Mouse (Mus musculus): ENCODE measurements around the gene Ankrd36.

DNA sequence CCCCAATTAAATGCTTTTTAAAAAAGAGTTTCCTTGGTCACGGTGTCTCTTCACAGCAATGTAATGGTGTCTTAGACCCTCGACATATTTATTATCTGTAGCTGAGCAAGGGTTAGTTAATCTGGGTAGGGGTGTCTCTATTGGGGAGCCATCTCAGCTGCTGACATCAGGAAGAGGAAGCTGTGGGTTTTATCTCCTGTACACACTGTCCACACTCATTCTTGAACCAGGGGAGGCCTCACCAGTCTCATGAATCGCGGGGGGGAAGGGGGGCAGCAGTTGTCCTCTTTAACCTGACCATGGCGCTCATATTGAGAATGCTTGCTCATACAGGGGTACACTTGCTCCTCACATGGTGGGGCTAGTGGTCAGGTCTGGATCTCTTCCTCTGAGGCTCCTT, 1.4 kb upstream of the Ankrd36 start:
- no peak for TF ChIP-seq EP300 (optimal IDR thresholded peaks at IDR 0.05)
- TF ChIP-seq CTCF (IDR thresholded peaks at IDR 0.05; ENCODE audit: low read depth), result no peak

Data from stomach, postnatal 0 days (tissue).